ENCODE assay signal across 15 mouse cellular contexts in the genomic region with DNA sequence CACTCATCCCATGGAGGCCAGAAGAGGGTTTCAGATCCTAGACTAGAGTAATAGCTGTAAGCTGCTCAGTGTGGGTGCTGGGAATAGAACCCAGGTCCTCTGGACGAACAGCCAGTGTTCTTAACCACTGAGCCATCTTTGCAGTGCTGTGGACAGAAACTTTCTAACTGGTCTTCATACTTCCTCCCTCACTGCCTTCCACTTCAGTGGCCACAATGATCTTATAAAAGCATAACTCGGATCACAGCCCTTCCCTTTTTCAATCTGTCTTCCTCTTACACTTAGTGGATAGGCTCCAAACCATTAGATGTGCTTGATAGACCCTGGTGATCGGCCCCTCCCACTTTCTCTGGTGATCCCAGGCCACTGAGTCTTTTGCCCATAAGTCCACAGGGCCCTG. TPM values are rescaled to one million over a fixed set of nuclear protein-coding genes. Genes with fewer than 3 reads are reported as not detected.
"Had no signal": no experiment of that assay in that cellular context is flagged by ENCODE, and none has a peak within 500 bp of the region (broad histone marks: within the 10 kb centered on the region; RNA-seq: fewer than 3 reads in every experiment).

No protein-coding gene starts in this region.

- DNase-seq: kidney, adult 9 months; kidney, postnatal 14 days; lung, embryonic 14.5 days; right cerebral cortex, postnatal 4 days; thymus, postnatal 4 days had no signal

- H3K4me2 ChIP-seq: liver, embryonic 11.5 days; liver, embryonic 15.5 days; lung, embryonic 14.5 days; midbrain, embryonic 13.5 days; neural tube, embryonic 13.5 days had no signal

- H3K27me3 ChIP-seq: neural tube, embryonic 13.5 days had no signal

- ATAC-seq: midbrain, embryonic 13.5 days had no signal

- H3K4me1 ChIP-seq: liver, embryonic 15.5 days; neural tube, embryonic 13.5 days had no signal

- H3K9ac ChIP-seq: liver, embryonic 15.5 days; lung, embryonic 14.5 days; midbrain, embryonic 13.5 days; neural tube, embryonic 13.5 days had no signal

- H3K4me3 ChIP-seq: left cerebral cortex, adult 2 months; limb, embryonic 10.5 days; liver, embryonic 15.5 days; midbrain, embryonic 13.5 days; neural tube, embryonic 13.5 days had no signal

- H3K36me3 ChIP-seq: limb, embryonic 10.5 days; liver, embryonic 15.5 days; midbrain, embryonic 13.5 days; neural tube, embryonic 13.5 days had no signal

- H3K9me3 ChIP-seq: limb, embryonic 10.5 days; liver, embryonic 15.5 days; midbrain, embryonic 13.5 days; neural tube, embryonic 13.5 days had no signal

- H3K27ac ChIP-seq: left cerebral cortex, adult 2 months; limb, embryonic 10.5 days; liver, embryonic 15.5 days; macrophage; midbrain, embryonic 13.5 days; neural tube, embryonic 13.5 days; stomach, postnatal 0 days had no signal

RNA-seq across cellular contexts. Expression of gene Dcst2, which starts 1.5 kb away (rescaled TPM):
- total RNA-seq: midbrain, postnatal 0 days had no signal
- polyA plus RNA-seq: macrophage had no signal

RNA-seq across cellular contexts. Expression of gene Dcst1, which starts 4.8 kb away (rescaled TPM):
- total RNA-seq: layer of hippocampus, postnatal 25 days had no signal
- polyA plus RNA-seq: liver, embryonic 11.5 days; liver, embryonic 15.5 days; macrophage had no signal

RNA-seq across cellular contexts. Expression of gene Efna4, which starts 22.4 kb away (rescaled TPM):
- polyA plus RNA-seq: macrophage had no signal
